Mouse (Mus musculus) inflammation-experienced regulatory T-cells, adult 16 weeks (primary cell): ENCODE data around the gene Lztr1. TPM values are rescaled to one million over a fixed set of nuclear protein-coding genes. Genes with fewer than 3 reads are reported as not detected.

Experiments
- polyA plus RNA-seq: library from polyadenylated mRNA; unstranded; fragments of 100-300 nt; shearing (Covaris generic); gene quantifications from one replicate; pipeline ENCODE4 v1.2.1, GENCODE M21; 2017

Lztr1 gene
- polyA plus RNA-seq: 80.6 TPM

DNA sequence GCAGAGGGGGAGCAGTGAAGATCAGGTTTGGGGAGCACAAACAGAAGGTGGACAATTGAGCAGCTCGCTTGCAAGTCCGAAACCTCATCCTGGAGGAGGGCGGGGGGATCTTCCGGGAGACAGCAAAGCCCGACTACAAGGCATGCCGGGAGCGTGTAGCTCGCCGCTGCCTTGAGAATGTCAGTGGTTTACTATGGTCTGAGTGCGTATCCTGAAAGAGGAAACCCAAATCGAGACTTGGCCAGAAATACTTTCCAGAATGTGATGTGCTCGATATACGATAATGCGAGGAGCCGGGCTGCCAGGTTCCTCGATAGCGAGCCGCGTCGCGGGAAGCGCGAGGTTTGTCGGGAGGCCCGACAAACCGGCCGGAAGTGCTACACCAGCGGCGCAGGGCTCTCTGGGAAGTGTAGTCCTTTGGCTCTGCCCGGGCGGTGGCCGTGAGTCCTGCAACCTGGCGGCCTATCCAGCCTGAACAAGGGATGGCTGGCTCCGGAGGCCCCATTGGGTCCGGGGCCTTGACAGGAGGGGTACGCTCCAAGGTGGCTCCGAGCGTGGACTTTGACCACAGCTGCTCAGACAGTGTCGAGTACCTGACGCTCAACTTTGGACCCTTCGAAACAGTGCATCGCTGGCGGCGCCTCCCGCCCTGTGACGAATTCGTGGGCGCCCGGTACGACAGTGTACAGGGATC lies at the start of gene Lztr1:
Gene Lztr1 (plus strand): TSS at position 143 of the 694 bp plus-strand sequence.

DNA sequence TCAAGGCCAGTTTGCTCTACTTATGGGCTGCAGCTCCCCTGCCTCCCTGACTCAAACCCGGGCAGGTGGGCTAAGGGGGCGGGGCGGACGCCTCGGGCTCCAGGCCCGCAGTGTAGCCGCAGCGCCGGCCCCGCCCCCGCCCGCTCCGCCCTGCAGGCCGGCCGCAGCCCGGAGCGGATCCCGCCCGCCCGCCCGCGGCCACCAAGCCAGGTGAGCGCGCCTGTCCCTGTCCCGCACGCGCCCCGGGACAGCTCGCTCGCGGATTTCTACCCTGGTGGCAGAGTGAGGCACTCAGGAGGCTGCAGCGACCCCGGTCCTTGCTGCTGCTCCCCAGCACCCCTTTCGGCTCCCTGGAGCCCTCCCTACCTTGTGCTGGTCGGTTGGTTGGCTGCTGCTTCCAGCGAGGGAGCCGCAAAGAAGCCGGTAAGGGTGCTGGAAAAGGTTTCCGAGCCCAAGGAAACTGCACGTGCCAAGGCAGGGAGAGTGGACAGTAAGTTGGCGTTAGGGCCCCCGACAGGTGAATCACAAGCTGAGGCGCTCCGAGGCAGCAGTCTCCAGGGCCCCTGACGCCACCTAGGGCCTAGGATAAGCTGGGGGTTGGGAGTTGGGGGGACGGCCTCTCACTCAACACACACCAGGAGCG lies 18.9 kb upstream of the Lztr1 start, which contains the start of gene Aifm3:
Gene Aifm3 (plus strand): TSS at position 143 of the 643 bp plus-strand sequence.

DNA sequence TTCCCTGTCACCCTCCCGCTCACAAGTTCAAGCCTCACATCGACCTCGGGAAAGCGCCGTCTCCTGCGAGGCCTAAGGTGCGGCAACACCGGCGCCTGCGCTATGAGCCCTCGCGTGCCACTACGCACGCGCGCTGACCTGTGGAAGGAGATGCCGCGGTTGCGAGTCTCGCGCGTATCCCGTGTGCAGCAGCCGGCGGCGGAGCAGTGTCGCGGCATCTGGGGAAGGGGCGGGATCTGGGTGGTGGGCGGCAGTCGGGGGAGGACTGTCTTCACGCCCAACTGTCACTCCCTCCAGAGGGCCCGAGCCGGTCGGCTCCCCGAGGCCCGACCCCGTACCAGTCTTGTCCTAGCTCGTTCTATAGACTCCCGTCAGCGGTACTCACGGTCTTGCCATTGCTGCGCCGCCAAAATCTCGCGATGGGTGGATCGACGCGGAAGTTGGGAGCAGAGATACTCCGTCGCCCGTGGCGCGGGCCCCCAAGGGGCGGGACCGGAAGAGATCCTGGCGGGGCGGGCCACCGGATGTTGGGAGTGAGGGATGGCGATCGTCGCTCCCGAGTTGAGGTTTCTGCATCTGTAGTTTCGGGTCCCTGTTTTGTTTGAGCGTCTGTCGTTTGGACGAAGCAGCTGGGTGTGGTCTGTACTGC lies 22.3 kb downstream of the Lztr1 start, which contains the start of gene Thap7:
Gene Thap7 (minus strand): TSS at position 497 of the 649 bp plus-strand sequence.

GRCm38 (mm10) chr16:17561128-17561750 lies 52.8 kb downstream of the Lztr1 start, which contains the start of gene Lrrc74b:
Gene Lrrc74b, minus strand, starts transcription at chr16:17561247.

DNA sequence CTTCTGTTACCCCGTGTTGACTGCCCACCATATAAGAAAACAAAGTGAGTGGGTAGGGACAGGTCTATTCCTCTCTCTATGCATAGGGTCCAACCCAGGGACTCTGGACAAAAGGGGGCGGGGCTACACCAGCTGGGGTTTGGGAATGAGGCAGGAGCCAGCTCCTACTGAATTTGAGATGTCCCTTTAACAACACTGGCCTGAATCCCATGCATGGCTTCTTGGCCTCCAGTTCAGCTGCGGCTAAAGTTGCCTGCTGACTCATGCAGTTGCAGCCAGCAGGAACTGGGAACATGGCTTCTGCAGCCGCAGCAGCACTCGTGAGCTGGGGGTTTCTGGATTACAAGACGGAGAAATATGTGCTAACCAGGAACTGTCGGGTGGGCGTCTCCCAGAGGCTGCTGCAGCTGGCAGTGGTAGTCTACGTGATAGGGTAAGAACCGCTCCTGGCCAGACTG lies 53.3 kb downstream of the Lztr1 start, which contains the start of gene P2rx6:
Gene P2rx6 (plus strand): TSS at position 135 of the 458 bp plus-strand sequence.

Other genes with a start within 250 kb of the Lztr1 start
- gene Tmem191c, start 232.6 kb upstream of the Lztr1 start, polyA plus RNA-seq: 155 TPM
- gene Serpind1, start 177.3 kb upstream of the Lztr1 start, polyA plus RNA-seq: 0.43 TPM
- gene Snap29, start 102.7 kb upstream of the Lztr1 start, polyA plus RNA-seq: 21.0 TPM
- gene Pi4ka, start 102.4 kb upstream of the Lztr1 start, polyA plus RNA-seq: 39.0 TPM
- 90.5 TPM for gene Crkl, start 56.7 kb upstream of the Lztr1 start, polyA plus RNA-seq
- not detected for gene Aifm3, start 19.1 kb upstream of the Lztr1 start, polyA plus RNA-seq
- gene Thap7, start 22.4 kb downstream of the Lztr1 start, polyA plus RNA-seq: 83.2 TPM
- not detected for gene Lrrc74b, start 52.6 kb downstream of the Lztr1 start, polyA plus RNA-seq
- not detected for gene P2rx6, start 53.2 kb downstream of the Lztr1 start, polyA plus RNA-seq
- 4.0 TPM for gene Slc7a4, start 74.5 kb downstream of the Lztr1 start, polyA plus RNA-seq
- gene Smpd4, start 110.7 kb downstream of the Lztr1 start, polyA plus RNA-seq: 31.1 TPM
- 0.54 TPM for gene Ccdc74a, start 137.8 kb downstream of the Lztr1 start, polyA plus RNA-seq
- gene Med15, start 224.2 kb downstream of the Lztr1 start, polyA plus RNA-seq: 201 TPM